Mouse (Mus musculus) embryo, embryonic 11 days (tissue): Measurements from ENCODE around the gene Hspa12b.
A peak's percentile ranks its signal among the peaks of the same experiment; 100 is the strongest.
"Not testable (repeated sequence)": the region's sequence is repeated elsewhere in the genome, so short reads cannot be mapped to it uniquely, and the experiment has no call there.

Source experiments
- DNase-seq: peaks from one replicate; pipeline ENCODE4 v3.0.0-alpha.2; 2015

The Hspa12b gene

GRCm38 (mm10) chr2:131127161-131127730 is at the start of gene Hspa12b:
Hspa12b (plus strand) TSS chr2:131127280.
- peak; percentile 88 for DNase-seq

- DNase-seq, result no peak
Observed at GRCm38 (mm10) chr2:131080507-131080906, 46.6 kb upstream of the Hspa12b start.

- DNase-seq, result no peak
Observed at GRCm38 (mm10) chr2:131084206-131084605, 42.9 kb upstream of the Hspa12b start.

- no peak for DNase-seq
Observed at GRCm38 (mm10) chr2:131086667-131087390, 40.3 kb upstream of the Hspa12b start, which contains the start of gene Siglec1. Siglec1 (minus strand) TSS chr2:131086765.

- DNase-seq, result no peak
Observed at GRCm38 (mm10) chr2:131088581-131088980, 38.5 kb upstream of the Hspa12b start.

GRCm38 (mm10) chr2:131089634-131090033 is 37.4 kb upstream of the Hspa12b start:
- DNase-seq, result no peak

- DNase-seq, result no peak
Observed at GRCm38 (mm10) chr2:131090852-131091251, 36.2 kb upstream of the Hspa12b start.

- no peak for DNase-seq
Observed at GRCm38 (mm10) chr2:131093577-131093976, 33.5 kb upstream of the Hspa12b start.

- peak; percentile 78 for DNase-seq
Observed at GRCm38 (mm10) chr2:131094823-131095222, 32.3 kb upstream of the Hspa12b start.

GRCm38 (mm10) chr2:131096101-131096795 is 30.8 kb upstream of the Hspa12b start:
- peak; percentile 83 for DNase-seq

- DNase-seq, result no peak
Observed at GRCm38 (mm10) chr2:131097087-131097486, 30.0 kb upstream of the Hspa12b start.

- no peak for DNase-seq
Observed at GRCm38 (mm10) chr2:131101530-131101929, 25.6 kb upstream of the Hspa12b start.

GRCm38 (mm10) chr2:131104021-131104420 is 23.1 kb upstream of the Hspa12b start:
- no peak for DNase-seq

- DNase-seq, result not testable (repeated sequence)
Observed at GRCm38 (mm10) chr2:131105061-131105460, 22.0 kb upstream of the Hspa12b start.

GRCm38 (mm10) chr2:131105989-131106388 is 21.1 kb upstream of the Hspa12b start:
- no peak for DNase-seq

- no peak for DNase-seq
Observed at GRCm38 (mm10) chr2:131118968-131119574, 8.0 kb upstream of the Hspa12b start.

- no peak for DNase-seq
Observed at GRCm38 (mm10) chr2:131124166-131124565, 2.9 kb upstream of the Hspa12b start.

GRCm38 (mm10) chr2:131125157-131125963 is 1.7 kb upstream of the Hspa12b start:
- DNase-seq, result no peak

- DNase-seq, result no peak
Observed at GRCm38 (mm10) chr2:131125964-131126815, 890 bp upstream of the Hspa12b start.

GRCm38 (mm10) chr2:131128211-131128610 is 1.1 kb downstream of the Hspa12b start:
- DNase-seq, result no peak

- DNase-seq, result no peak
Observed at GRCm38 (mm10) chr2:131128636-131129157, 1.6 kb downstream of the Hspa12b start.
